In the genomic region with DNA sequence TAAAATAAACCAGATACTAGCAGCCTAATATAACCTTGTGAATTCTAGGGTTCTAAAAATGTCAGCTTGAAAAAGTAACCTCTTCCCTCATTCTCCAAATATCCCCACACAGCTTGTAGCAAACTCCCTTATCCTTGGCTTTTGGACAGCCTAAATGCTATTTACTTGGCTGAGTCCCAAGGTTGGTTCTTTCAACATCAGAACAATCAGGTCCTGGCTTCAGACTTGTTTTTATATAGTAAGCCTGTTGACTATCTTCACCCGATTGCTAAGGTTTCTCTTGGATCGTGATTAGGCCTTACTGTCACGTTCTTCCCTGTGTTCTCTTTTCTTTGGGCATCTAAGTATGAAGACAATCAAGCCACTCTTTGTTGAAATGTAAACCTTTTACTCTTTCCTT, we compare ENCODE assay signal across 18 mouse cellular contexts.
DNase-seq lines count a peak whose midpoint lies in the region; ATAC-seq and TF ChIP-seq lines count a peak whose summit lies in the region.
"Had no signal": no experiment of that assay in that cellular context is flagged by ENCODE, and none has a peak within 500 bp of the region (broad histone marks: within the 10 kb centered on the region; RNA-seq: fewer than 3 reads in every experiment).

No protein-coding gene starts in this region.

- H3K79me2 ChIP-seq in liver, adult 2 months (ENCODE audit: control insufficient read depth, insufficient read depth, low read length) = no peaks in the 10 kb centered on the region

- no peaks in the 10 kb centered on the region for H3K9me3 ChIP-seq in liver, embryonic 12.5 days (replicated peaks)
- H3K9me3 ChIP-seq in heart, embryonic 12.5 days (replicated peaks) = no peaks in the 10 kb centered on the region
- H3K9me3 ChIP-seq: forebrain, embryonic 15.5 days; limb, embryonic 13.5 days had no signal

- peak; percentile 91 for DNase-seq in liver, adult 2 months (ENCODE audit: extremely low read depth, low read depth, low spot score)
- no peak for DNase-seq in testis, postnatal 10 days (ENCODE audit: low spot score)
- DNase-seq in fat pad, adult 2 months (ENCODE audit: extremely low read depth, low read depth, low spot score) = peak; percentile 98
- DNase-seq in gastrocnemius, adult 18-20 months (ENCODE audit: low spot score) = no peak
- DNase-seq: cerebellum, adult 2 months; heart, postnatal 14 days; kidney, adult 18-20 months; midbrain, embryonic 14.5 days; right cerebral cortex, postnatal 25 days had no signal

- no peak for TF ChIP-seq CTCF in liver, adult 2 months (IDR thresholded peaks at IDR 0.05; ENCODE audit: low read depth, low read length)
- no peak for TF ChIP-seq CTCF in testis, adult 2 months (IDR thresholded peaks at IDR 0.05; ENCODE audit: control insufficient read depth, insufficient read depth, insufficient replicate concordance, low read depth, low read length)

- no peak for TF ChIP-seq POLR2A in liver, adult 2 months (IDR thresholded peaks at IDR 0.05; ENCODE audit: extremely low read depth, insufficient read depth, low read length)
- TF ChIP-seq POLR2A in testis, adult 2 months (IDR thresholded peaks at IDR 0.05; ENCODE audit: control insufficient read depth, low read depth, low read length) = no peak

- no peak overlapping the region for H3K4me2 ChIP-seq in liver, embryonic 12.5 days
- H3K4me2 ChIP-seq in heart, embryonic 12.5 days = no peak overlapping the region
- H3K4me2 ChIP-seq: forebrain, embryonic 15.5 days; limb, embryonic 13.5 days had no signal

- H3K27me3 ChIP-seq in liver, adult 2 months (ENCODE audit: control insufficient read depth, insufficient read depth, low read length) = no peaks in the 10 kb centered on the region
- H3K27me3 ChIP-seq in liver, embryonic 12.5 days (replicated peaks) = no peaks in the 10 kb centered on the region
- H3K27me3 ChIP-seq in testis, adult 2 months (ENCODE audit: control insufficient read depth, insufficient read depth, low read length) = no peaks in the 10 kb centered on the region
- H3K27me3 ChIP-seq in heart, embryonic 12.5 days (replicated peaks) = no peaks in the 10 kb centered on the region
- H3K27me3 ChIP-seq: forebrain, embryonic 15.5 days; limb, embryonic 13.5 days had no signal

- no peak for ATAC-seq in liver, embryonic 12.5 days
- ATAC-seq in heart, embryonic 12.5 days (ENCODE audit: insufficient number of reproducible peaks, low FRiP score) = no peak
- ATAC-seq: CD4-positive, CD25-positive, alpha-beta regulatory T cell, adult 4 months; forebrain, embryonic 15.5 days; hindbrain, embryonic 16.5 days had no signal

- no peaks in the 10 kb centered on the region for H3K36me3 ChIP-seq in liver, adult 2 months (ENCODE audit: control insufficient read depth, insufficient read depth, low read length)
- H3K36me3 ChIP-seq in liver, embryonic 12.5 days = no peaks in the 10 kb centered on the region
- no peaks in the 10 kb centered on the region for H3K36me3 ChIP-seq in testis, adult 2 months (ENCODE audit: control insufficient read depth, insufficient read depth, low read length)
- no peaks in the 10 kb centered on the region for H3K36me3 ChIP-seq in heart, embryonic 12.5 days
- H3K36me3 ChIP-seq: forebrain, embryonic 15.5 days; limb, embryonic 13.5 days had no signal

- H3K27ac ChIP-seq in liver, adult 2 months (replicated peaks; ENCODE audit: insufficient read depth, low read depth, low read length) = no peak overlapping the region
- H3K27ac ChIP-seq in liver, embryonic 12.5 days = no peak overlapping the region
- H3K27ac ChIP-seq in testis, adult 2 months (ENCODE audit: control insufficient read depth, insufficient read depth, low read depth, low read length) = peak overlapping the region; percentile 53; the same call in 1 of the 2 replicates
- H3K27ac ChIP-seq in heart, embryonic 12.5 days (ENCODE audit: poor library complexity, severe bottlenecking) = no peak overlapping the region
- H3K27ac ChIP-seq: forebrain, embryonic 15.5 days; layer of hippocampus, adult 2 months; left cerebral cortex, adult 2 months; limb, embryonic 13.5 days had no signal

- 16% methylated on average over 3 of the region's 3 CpGs for WGBS in liver, adult 2 months
- 60% methylated on average over 3 of the region's 3 CpGs for WGBS in liver, embryonic 12.5 days (ENCODE audit: insufficient replicate concordance)
- WGBS in heart, embryonic 12.5 days = 49% methylated on average over 3 of the region's 3 CpGs

- H3K4me3 ChIP-seq in liver, adult 2 months (ENCODE audit: insufficient read depth, low read depth, low read length) = no peak overlapping the region
- H3K4me3 ChIP-seq in liver, embryonic 12.5 days = no peak overlapping the region
- no peak overlapping the region for H3K4me3 ChIP-seq in testis, adult 2 months (ENCODE audit: control insufficient read depth, low read depth, low read length)
- no peak overlapping the region for H3K4me3 ChIP-seq in heart, embryonic 12.5 days
- H3K4me3 ChIP-seq: forebrain, embryonic 15.5 days; layer of hippocampus, adult 2 months; left cerebral cortex, adult 2 months; limb, embryonic 13.5 days had no signal

- H3K4me1 ChIP-seq in liver, adult 2 months (ENCODE audit: control insufficient read depth, insufficient read depth, low read length) = no peaks in the 10 kb centered on the region
- no peaks in the 10 kb centered on the region for H3K4me1 ChIP-seq in liver, embryonic 12.5 days
- no peaks in the 10 kb centered on the region for H3K4me1 ChIP-seq in testis, adult 2 months (ENCODE audit: control insufficient read depth, insufficient read depth, low read length)
- no peaks in the 10 kb centered on the region for H3K4me1 ChIP-seq in heart, embryonic 12.5 days (replicated peaks)
- H3K4me1 ChIP-seq: forebrain, embryonic 15.5 days; limb, embryonic 13.5 days had no signal

- H3K9ac ChIP-seq in liver, adult 2 months (ENCODE audit: low read depth, low read length) = no peak overlapping the region
- no peak overlapping the region for H3K9ac ChIP-seq in liver, embryonic 12.5 days
- H3K9ac ChIP-seq in heart, embryonic 12.5 days = no peak overlapping the region
- H3K9ac ChIP-seq: forebrain, embryonic 15.5 days; limb, embryonic 13.5 days had no signal

Comparison
In these comparisons a context has a peak if more than half of its experiments do, and no peak if none do; other contexts are left out.
1. DNase-seq: peak in liver, adult 2 months (single experiment) and fat pad, adult 2 months (single experiment); none in testis, postnatal 10 days (single experiment) and gastrocnemius, adult 18-20 months (single experiment).